Mouse (Mus musculus) ES-E14 (cell line): ENCODE data around the gene Iqgap1.

Source experiments
- CHD2 ChIP-seq: IDR thresholded peaks from 2 replicates; pipeline ENCODE4 v1.6.1; 2014; ENCODE audit warnings: mild to moderate bottlenecking, low read depth, low read length, inconsistent platforms
- HCFC1 ChIP-seq: IDR thresholded peaks from 2 replicates; pipeline ENCODE4 v1.6.1; 2012; ENCODE audit warnings: low read length, inconsistent platforms, borderline replicate concordance; ENCODE audit not compliant: insufficient read depth
- MAFK ChIP-seq: IDR thresholded peaks from 2 replicates; pipeline ENCODE4 v1.6.1; 2014; ENCODE audit warnings: mild to moderate bottlenecking, low read depth, low read length, inconsistent platforms; ENCODE audit not compliant: insufficient read depth
- ZC3H11A ChIP-seq: IDR thresholded peaks from 2 replicates; pipeline ENCODE4 v1.6.1; 2012; ENCODE audit warnings: low read depth, mild to moderate bottlenecking, inconsistent platforms, low read length, borderline replicate concordance
- ZNF384 ChIP-seq: IDR thresholded peaks from 2 replicates; pipeline ENCODE4 v1.6.1; 2012; ENCODE audit warnings: low read depth, low read length, inconsistent platforms

DNA sequence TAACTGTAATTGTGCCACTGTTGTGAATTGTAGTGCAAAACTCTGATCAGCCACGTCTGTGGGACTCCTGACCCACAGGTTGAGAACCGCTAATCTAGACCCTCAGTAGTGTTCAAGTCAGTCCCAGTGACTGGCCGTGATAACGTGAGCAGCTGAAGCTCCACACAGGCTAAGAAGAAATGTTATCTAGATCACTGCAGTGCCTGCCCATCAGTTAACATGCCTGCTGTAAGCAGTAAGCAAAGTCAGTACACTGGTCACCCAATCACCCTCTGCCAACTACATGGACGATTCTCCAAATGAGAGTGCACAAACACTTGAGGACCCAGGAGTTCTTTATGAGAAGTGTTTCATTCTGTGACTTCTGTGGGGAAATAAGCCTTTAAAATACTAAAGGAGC, 140.1 kb downstream of the Iqgap1 start:
- no peak for TF ChIP-seq ZC3H11A
- TF ChIP-seq MAFK, result no peak
- TF ChIP-seq HCFC1, result no peak
- no peak for TF ChIP-seq ZNF384
- no peak for TF ChIP-seq CHD2
